Mouse (Mus musculus): ENCODE results near the gene Ugt1a7c. TPM values are rescaled to one million over a fixed set of nuclear protein-coding genes. Genes with fewer than 3 reads are reported as not detected.
A peak's percentile ranks its signal among the peaks of the same experiment; 100 is the strongest.

Ugt1a7c gene
- polyA plus RNA-seq, 1 experiment from 2014 or later, result 1.5 TPM

DNA sequence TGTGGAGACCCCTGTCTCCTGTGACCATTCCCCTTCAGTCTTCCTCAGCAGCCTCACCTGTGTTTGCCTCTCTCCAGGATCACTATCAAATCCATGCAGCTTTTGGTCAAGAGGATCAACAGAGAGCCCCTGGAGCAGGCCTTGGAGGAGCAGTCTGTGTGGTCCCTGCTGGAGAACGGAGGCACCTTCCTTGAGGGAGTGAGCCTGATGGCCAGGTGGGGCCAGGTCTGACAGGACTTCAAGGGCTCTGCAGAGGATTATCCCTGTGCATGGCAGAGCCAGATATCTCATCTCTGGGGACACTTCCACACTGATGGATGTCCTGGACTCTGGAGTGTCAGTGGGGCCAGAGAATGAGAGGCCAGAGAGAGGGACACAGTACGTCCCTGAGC is 160.6 kb downstream of the Ugt1a7c start:
- Histone ChIP-seq H3K27me3 (ENCODE audit: insufficient read depth, low read length) (no peaks in the 10 kb centered on the region), H3K4me3 (ENCODE audit: low read depth, low read length) (no peak overlapping the region), H3K9me3 (ENCODE audit: low read depth, low read length) (peaks cover 46% of the 10 kb centered on the region), H3K27ac (ENCODE audit: low read depth) (no peak overlapping the region), H3K4me1 (ENCODE audit: insufficient read depth) (no peaks in the 10 kb centered on the region), H3K36me3 (ENCODE audit: insufficient read depth) (peaks cover 9% of the 10 kb centered on the region), H3K4me2 (no peak overlapping the region), H3K9ac (no peak overlapping the region)
- 56% methylated on average over 2 of the region's 2 CpGs for WGBS
- ATAC-seq (ENCODE audit: insufficient read depth) (no peak), DNase-seq (no peak)
- no peak for TF ChIP-seq CTCF (IDR thresholded peaks at IDR 0.05; ENCODE audit: low read depth)

DNA sequence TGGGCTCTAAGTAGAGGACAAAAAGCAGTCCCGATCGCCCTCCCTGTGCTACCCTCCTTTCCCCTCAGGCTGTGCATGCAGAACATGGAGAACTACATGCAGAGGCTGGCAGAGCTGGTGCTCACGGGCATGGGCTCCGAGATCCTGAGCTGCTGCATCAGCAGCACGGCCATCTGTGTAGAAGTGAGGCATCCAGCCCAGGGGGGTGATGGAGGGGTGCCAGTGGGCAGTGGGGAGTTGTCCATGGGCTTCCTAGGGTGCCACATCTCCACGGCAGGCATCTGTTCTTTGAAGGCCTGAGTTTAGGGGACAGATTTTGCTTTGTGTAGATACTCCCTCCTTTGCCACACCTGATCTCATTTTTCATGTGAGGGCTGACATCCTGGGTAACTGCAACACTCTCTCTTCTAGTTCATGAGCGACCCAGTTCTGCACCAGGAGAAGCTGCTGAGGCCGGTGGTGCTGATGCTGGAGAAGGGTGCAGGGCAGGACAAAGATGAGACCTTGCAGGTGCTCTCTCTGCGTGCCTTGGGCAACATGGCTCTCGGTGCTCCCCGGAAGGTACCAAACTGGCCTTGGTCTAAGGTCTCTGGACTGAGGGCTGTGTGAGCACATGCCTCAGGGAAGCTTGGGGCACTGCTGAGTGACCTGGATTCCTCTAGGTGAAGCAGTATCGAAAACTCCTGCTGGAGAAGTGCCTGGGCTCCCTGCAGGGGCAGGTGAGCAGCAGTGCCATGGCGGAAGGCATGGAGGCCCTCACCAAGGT is 161.3 kb downstream of the Ugt1a7c start:
- WGBS, result 74% methylated on average over 13 of the region's 13 CpGs
- no peak for DNase-seq
- Histone ChIP-seq H3K9me3 (ENCODE audit: low read depth, low read length) (peaks cover 39% of the 10 kb centered on the region), H3K4me2 (no peak overlapping the region), H3K4me3 (ENCODE audit: low read depth, low read length) (no peak overlapping the region), H3K4me1 (ENCODE audit: insufficient read depth) (no peaks in the 10 kb centered on the region), H3K9ac (no peak overlapping the region), H3K27me3 (ENCODE audit: insufficient read depth, low read length) (no peaks in the 10 kb centered on the region), H3K27ac (ENCODE audit: low read depth) (no peak overlapping the region), H3K36me3 (ENCODE audit: insufficient read depth) (peaks cover 17% of the 10 kb centered on the region)
- ATAC-seq (ENCODE audit: insufficient read depth), result no peak
- TF ChIP-seq CTCF (IDR thresholded peaks at IDR 0.05; ENCODE audit: low read depth), result no peak

DNA sequence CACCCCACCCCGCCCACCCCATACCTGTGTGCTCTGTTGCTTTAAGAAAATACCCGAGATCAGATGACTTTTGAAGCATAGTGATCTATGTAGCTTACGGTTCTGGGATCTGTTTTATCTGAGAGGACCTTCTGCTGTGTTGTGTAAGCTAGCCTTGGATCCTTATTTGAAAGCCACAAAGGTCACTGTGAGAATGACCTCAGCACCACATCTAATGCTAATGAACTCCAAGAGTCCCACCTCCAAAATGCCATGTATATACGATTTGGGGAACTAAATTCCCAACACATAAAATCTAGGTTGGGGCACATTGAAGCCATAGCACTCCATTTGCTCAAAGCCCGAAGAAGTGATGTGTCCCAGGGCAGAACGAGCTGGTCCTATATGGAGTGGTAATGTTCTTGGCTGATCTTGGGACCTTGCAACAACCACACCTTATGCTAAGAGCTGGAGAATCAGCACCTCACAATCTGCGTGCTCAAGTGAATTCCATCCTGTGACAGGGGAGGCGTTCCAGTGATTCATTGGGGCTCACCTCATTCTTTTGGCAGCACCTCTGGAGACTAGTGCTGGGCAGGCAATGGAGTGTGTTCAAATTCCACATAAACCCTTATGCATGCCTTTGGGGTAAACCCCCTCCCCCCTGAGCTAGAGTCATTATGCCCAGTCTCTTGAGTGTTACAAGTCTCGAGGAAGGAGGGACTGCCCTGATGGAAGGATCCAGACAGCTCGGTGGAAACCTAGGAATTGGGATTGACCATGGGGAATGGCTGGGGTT is 162.2 kb downstream of the Ugt1a7c start:
- Histone ChIP-seq H3K4me1 (ENCODE audit: insufficient read depth) (no peaks in the 10 kb centered on the region), H3K9me3 (ENCODE audit: low read depth, low read length) (peaks cover 36% of the 10 kb centered on the region), H3K27me3 (ENCODE audit: insufficient read depth, low read length) (no peaks in the 10 kb centered on the region), H3K4me3 (ENCODE audit: low read depth, low read length) (no peak overlapping the region), H3K36me3 (ENCODE audit: insufficient read depth) (peaks cover 26% of the 10 kb centered on the region), H3K4me2 (no peak overlapping the region), H3K9ac (no peak overlapping the region), H3K27ac (ENCODE audit: low read depth) (no peak overlapping the region)
- WGBS, result 76% methylated on average over 10 of the region's 10 CpGs
- DNase-seq (no peak), ATAC-seq (ENCODE audit: insufficient read depth) (no peak)
- TF ChIP-seq CTCF (IDR thresholded peaks at IDR 0.05; ENCODE audit: low read depth), result no peak

DNA sequence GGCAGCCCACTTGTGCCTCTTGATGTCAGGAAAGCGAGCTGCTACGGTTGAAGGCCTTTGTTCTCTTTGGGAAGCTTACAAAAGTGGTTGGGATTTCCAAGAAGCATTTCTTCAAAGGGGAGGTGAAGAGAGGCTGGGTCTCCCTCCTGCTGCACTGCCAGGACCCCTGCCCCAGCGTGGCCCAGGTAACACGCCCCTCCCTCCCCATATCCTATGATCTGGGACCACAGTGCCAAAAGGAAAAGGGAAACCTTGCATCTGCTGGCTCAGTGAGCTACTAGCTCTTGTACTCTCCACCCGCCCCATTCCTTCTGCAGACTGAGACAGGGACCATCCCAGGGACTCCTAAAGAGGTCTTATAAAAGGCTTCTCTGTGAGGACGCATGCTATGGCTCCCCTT is 162.8 kb downstream of the Ugt1a7c start:
- H3K4me3 ChIP-seq (ENCODE audit: low read depth, low read length), result no peak overlapping the region
- peaks cover 30% of the 10 kb centered on the region for H3K9me3 ChIP-seq (ENCODE audit: low read depth, low read length)
- no peaks in the 10 kb centered on the region for H3K27me3 ChIP-seq (ENCODE audit: insufficient read depth, low read length)
- no peaks in the 10 kb centered on the region for H3K4me1 ChIP-seq (ENCODE audit: insufficient read depth)
- peaks cover 32% of the 10 kb centered on the region for H3K36me3 ChIP-seq (ENCODE audit: insufficient read depth)
- no peak overlapping the region for H3K9ac ChIP-seq
- DNase-seq (no peak), ATAC-seq (ENCODE audit: insufficient read depth) (no peak)
- H3K4me2 ChIP-seq, result no peak overlapping the region
- H3K27ac ChIP-seq (ENCODE audit: low read depth), result no peak overlapping the region
- TF ChIP-seq CTCF (IDR thresholded peaks at IDR 0.05; ENCODE audit: low read depth), result no peak
- 76% methylated on average over 6 of the region's 6 CpGs for WGBS

DNA sequence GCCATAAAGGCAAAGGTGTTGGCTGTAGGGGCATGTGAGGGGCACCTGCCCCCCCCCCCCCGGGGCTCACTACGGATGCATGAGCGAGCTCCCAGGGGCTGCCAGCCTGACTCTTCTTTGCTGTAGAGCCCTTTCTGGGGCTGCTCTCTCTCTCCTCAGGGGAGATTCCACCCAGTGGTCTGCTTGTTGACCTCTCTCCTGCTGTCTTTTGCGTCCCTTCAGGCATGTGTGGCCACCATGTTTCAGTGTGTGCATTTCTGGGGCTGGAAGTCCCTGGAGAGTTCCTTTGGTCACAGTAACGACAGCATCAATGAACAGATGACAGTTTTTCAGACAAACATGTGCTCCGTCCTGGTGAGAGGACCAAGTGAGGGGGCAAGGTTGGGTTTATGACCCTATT is 163.5 kb downstream of the Ugt1a7c start:
- Histone ChIP-seq H3K36me3 (ENCODE audit: insufficient read depth) (peaks cover 38% of the 10 kb centered on the region), H3K27me3 (ENCODE audit: insufficient read depth, low read length) (no peaks in the 10 kb centered on the region), H3K27ac (ENCODE audit: low read depth) (no peak overlapping the region), H3K9me3 (ENCODE audit: low read depth, low read length) (peaks cover 28% of the 10 kb centered on the region), H3K4me1 (ENCODE audit: insufficient read depth) (no peaks in the 10 kb centered on the region), H3K4me2 (no peak overlapping the region), H3K4me3 (ENCODE audit: low read depth, low read length) (no peak overlapping the region), H3K9ac (no peak overlapping the region)
- 68% methylated on average over 6 of the region's 6 CpGs for WGBS
- ATAC-seq (ENCODE audit: insufficient read depth) (no peak), DNase-seq (no peak)
- TF ChIP-seq CTCF (IDR thresholded peaks at IDR 0.05; ENCODE audit: low read depth), result no peak

DNA sequence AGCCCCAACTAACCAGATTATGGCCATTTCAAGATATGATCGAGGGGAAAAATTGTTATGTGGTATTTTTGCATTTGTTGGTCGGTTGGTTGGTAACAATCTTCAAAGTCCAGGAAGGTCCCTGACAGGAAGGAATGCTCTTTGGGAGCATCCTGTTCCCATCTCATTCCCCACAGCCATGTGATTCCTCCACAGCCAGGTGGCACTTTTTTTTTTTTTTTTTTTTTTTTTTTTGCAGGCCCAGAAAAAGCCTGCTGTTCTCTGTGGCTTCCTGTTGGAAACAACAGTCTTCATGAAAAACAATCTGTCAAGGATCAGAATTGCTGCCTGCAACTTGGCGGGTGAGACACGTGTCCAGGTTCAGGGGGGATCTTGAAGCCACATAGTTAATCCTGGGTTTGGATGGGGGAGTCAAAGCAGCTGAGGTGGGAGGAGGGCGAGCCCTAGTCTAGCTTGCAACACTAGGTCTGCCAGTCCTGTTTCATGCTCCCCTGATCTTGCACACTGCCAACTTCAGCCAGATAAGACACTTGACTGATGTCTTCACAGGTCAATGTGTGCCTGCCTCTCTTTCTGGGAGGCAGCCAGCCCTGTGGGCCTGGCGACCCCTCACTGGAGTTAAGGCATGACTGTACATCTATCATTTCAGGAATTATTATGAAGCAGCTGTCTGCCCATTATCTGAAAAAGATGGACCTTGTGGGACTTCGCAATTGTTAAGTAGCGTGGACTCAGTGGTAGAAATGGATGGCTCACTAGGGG is 164.2 kb downstream of the Ugt1a7c start:
- WGBS, result 58% methylated on average over 8 of the region's 8 CpGs
- no peak overlapping the region for H3K4me3 ChIP-seq (ENCODE audit: low read depth, low read length)
- H3K36me3 ChIP-seq (ENCODE audit: insufficient read depth), result peaks cover 45% of the 10 kb centered on the region
- peak; percentile 70 for DNase-seq
- ATAC-seq (ENCODE audit: insufficient read depth), result peak; percentile 12; the same call in 1 of the 2 replicates
- H3K9ac ChIP-seq, result no peak overlapping the region
- no peaks in the 10 kb centered on the region for H3K27me3 ChIP-seq (ENCODE audit: insufficient read depth, low read length)
- no peak overlapping the region; the same call in 1 of the 2 replicates for H3K27ac ChIP-seq (ENCODE audit: low read depth)
- no peak for TF ChIP-seq CTCF (IDR thresholded peaks at IDR 0.05; ENCODE audit: low read depth)
- H3K9me3 ChIP-seq (ENCODE audit: low read depth, low read length), result peaks cover 28% of the 10 kb centered on the region
- H3K4me2 ChIP-seq, result no peak overlapping the region
- no peaks in the 10 kb centered on the region for H3K4me1 ChIP-seq (ENCODE audit: insufficient read depth)

DNA sequence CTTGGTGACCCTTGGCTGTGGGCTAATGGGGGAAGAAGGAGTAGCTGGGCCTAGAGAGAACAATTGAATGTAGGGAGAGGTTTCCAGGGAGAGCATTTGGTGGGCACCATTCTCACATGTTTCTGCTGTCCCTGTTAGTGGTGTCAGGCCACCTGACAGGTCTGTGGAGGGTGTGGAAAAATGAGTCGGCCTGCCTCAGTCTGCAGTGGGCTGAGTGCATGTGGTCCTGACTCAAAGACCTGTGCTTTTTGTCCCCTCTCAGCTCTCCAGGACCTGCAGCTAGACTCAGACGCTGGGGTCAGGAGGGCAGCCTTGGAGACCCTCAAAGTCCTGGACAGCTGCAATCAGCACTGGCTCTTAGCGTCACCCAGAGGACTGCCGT is 164.8 kb downstream of the Ugt1a7c start:
- H3K4me2 ChIP-seq, result no peak overlapping the region
- no peak overlapping the region for H3K27ac ChIP-seq (ENCODE audit: low read depth)
- peaks cover 25% of the 10 kb centered on the region for H3K9me3 ChIP-seq (ENCODE audit: low read depth, low read length)
- H3K27me3 ChIP-seq (ENCODE audit: insufficient read depth, low read length), result no peaks in the 10 kb centered on the region
- 65% methylated on average over 4 of the region's 4 CpGs for WGBS
- no peak overlapping the region for H3K4me3 ChIP-seq (ENCODE audit: low read depth, low read length)
- peaks cover 51% of the 10 kb centered on the region for H3K36me3 ChIP-seq (ENCODE audit: insufficient read depth)
- ATAC-seq (ENCODE audit: insufficient read depth) (peak; percentile 15; the same call in 1 of the 2 replicates), DNase-seq (no peak)
- no peaks in the 10 kb centered on the region for H3K4me1 ChIP-seq (ENCODE audit: insufficient read depth)
- no peak for TF ChIP-seq CTCF (IDR thresholded peaks at IDR 0.05; ENCODE audit: low read depth)
- no peak overlapping the region for H3K9ac ChIP-seq

All from lung, embryonic 14.5 days (tissue).